In genomic region chr4:101445660-101446059, GRCm38 (mm10) we compare ENCODE assay signal across 31 mouse cellular contexts. TPM values are rescaled to one million over a fixed set of nuclear protein-coding genes. Genes with fewer than 3 reads are reported as not detected.
"Had no signal": no experiment of that assay in that cellular context is flagged by ENCODE, and none has a peak within 500 bp of the region (broad histone marks: within the 10 kb centered on the region; RNA-seq: fewer than 3 reads in every experiment).

No protein-coding gene starts in this region.

- DNase-seq: left cerebral cortex, postnatal 4 days; liver; liver, embryonic 13.5 days; liver, postnatal 0 days; lung, adult 18-20 months; lung, adult 2 months; lung, embryonic 14.5 days; lung, postnatal 10 days; lung, postnatal 14 days; lung, postnatal 36 days; lung, postnatal 4 days; midbrain, embryonic 14.5 days had no signal

- H3K4me1 ChIP-seq: limb, embryonic 12.5 days; liver, embryonic 13.5 days; liver, embryonic 15.5 days; lung, embryonic 15.5 days; midbrain, embryonic 10.5 days; midbrain, embryonic 12.5 days; midbrain, embryonic 13.5 days; midbrain, embryonic 15.5 days had no signal

- H3K36me3 ChIP-seq: limb, embryonic 12.5 days; limb, embryonic 15.5 days; liver, embryonic 13.5 days; liver, embryonic 15.5 days; lung, embryonic 15.5 days; midbrain, embryonic 12.5 days; midbrain, embryonic 13.5 days; midbrain, embryonic 15.5 days had no signal

- H3K9ac ChIP-seq: limb, embryonic 12.5 days; limb, embryonic 13.5 days; limb, embryonic 15.5 days; liver, embryonic 12.5 days; liver, embryonic 13.5 days; liver, embryonic 14.5 days; liver, embryonic 15.5 days; liver, postnatal 0 days; lung, embryonic 14.5 days; lung, embryonic 15.5 days; midbrain, embryonic 12.5 days; midbrain, embryonic 13.5 days; midbrain, embryonic 15.5 days had no signal

- H3K27ac ChIP-seq: left cerebral cortex, adult 2 months; limb, embryonic 10.5 days; limb, embryonic 12.5 days; limb, embryonic 13.5 days; limb, embryonic 15.5 days; liver, embryonic 12.5 days; liver, embryonic 13.5 days; liver, embryonic 14.5 days; liver, embryonic 15.5 days; lung, embryonic 15.5 days; macrophage; midbrain, embryonic 10.5 days; midbrain, embryonic 12.5 days; midbrain, embryonic 13.5 days; midbrain, embryonic 15.5 days had no signal

- H3K9me3 ChIP-seq: limb, embryonic 10.5 days; limb, embryonic 13.5 days; limb, embryonic 15.5 days; liver, embryonic 13.5 days; liver, embryonic 15.5 days; lung, embryonic 15.5 days; megakaryocyte, embryonic 14.5 days; midbrain, embryonic 10.5 days; midbrain, embryonic 12.5 days; midbrain, embryonic 13.5 days; midbrain, embryonic 15.5 days had no signal

- H3K4me3 ChIP-seq: left cerebral cortex, adult 2 months; limb, embryonic 10.5 days; limb, embryonic 12.5 days; limb, embryonic 13.5 days; limb, embryonic 15.5 days; liver, embryonic 12.5 days; liver, embryonic 13.5 days; liver, embryonic 15.5 days; lung, embryonic 15.5 days; megakaryocyte, embryonic 14.5 days; midbrain, embryonic 10.5 days; midbrain, embryonic 12.5 days; midbrain, embryonic 13.5 days; midbrain, embryonic 15.5 days; myocyte had no signal

- ATAC-seq: liver, embryonic 12.5 days; liver, postnatal 0 days; lung, postnatal 0 days; midbrain, embryonic 13.5 days; midbrain, embryonic 15.5 days; midbrain, embryonic 16.5 days had no signal

- H3K27me3 ChIP-seq: limb, embryonic 12.5 days; limb, embryonic 13.5 days; limb, embryonic 15.5 days; liver, embryonic 12.5 days; liver, embryonic 13.5 days; liver, embryonic 15.5 days; lung, embryonic 15.5 days; midbrain, embryonic 12.5 days; midbrain, embryonic 13.5 days; midbrain, embryonic 15.5 days had no signal

RNA-seq across cellular contexts. Expression of gene Dnajc6, which starts 50.8 kb away (rescaled TPM):
- total RNA-seq: monocyte, adult 5-6 weeks had no signal
- polyA plus RNA-seq: macrophage had no signal
